28 mouse cellular contexts compared by ENCODE assay signal in genomic region chr5:4582702-4583475, GRCm38 (mm10).
"Had no signal": no experiment of that assay in that cellular context is flagged by ENCODE, and none has a peak within 500 bp of the region (broad histone marks: within the 10 kb centered on the region; RNA-seq: fewer than 3 reads in every experiment).

No protein-coding gene starts in this region.

- DNase-seq: gastrocnemius, postnatal 10 days; gastrocnemius, postnatal 36 days; heart, adult 18-20 months; heart, postnatal 10 days; heart, postnatal 4 days; kidney, adult 18-20 months; kidney, adult 8-10 months; kidney, postnatal 10 days; kidney, postnatal 25 days; kidney, postnatal 4 days; liver; liver, embryonic 13.5 days; lung, adult 18-20 months had no signal

- ATAC-seq: hindbrain, embryonic 16.5 days; inflammation-experienced regulatory T-cells, adult 6 months; intestine, embryonic 15.5 days; intestine, postnatal 0 days had no signal

- H3K36me3 ChIP-seq: heart, embryonic 10.5 days; heart, embryonic 12.5 days; hindbrain, embryonic 10.5 days; hindbrain, embryonic 12.5 days; intestine, embryonic 15.5 days; limb, embryonic 10.5 days; limb, embryonic 12.5 days; liver, embryonic 13.5 days; liver, embryonic 15.5 days had no signal

- H3K4me1 ChIP-seq: heart, embryonic 10.5 days; heart, embryonic 12.5 days; hindbrain, embryonic 10.5 days; hindbrain, embryonic 12.5 days; intestine, embryonic 15.5 days; limb, embryonic 10.5 days; limb, embryonic 12.5 days; liver, embryonic 13.5 days; liver, embryonic 15.5 days had no signal

- H3K27me3 ChIP-seq: heart, embryonic 12.5 days; hindbrain, embryonic 12.5 days; intestine, embryonic 15.5 days; limb, embryonic 12.5 days; liver, embryonic 13.5 days; liver, embryonic 15.5 days had no signal

- H3K4me3 ChIP-seq: heart, embryonic 10.5 days; heart, embryonic 12.5 days; hindbrain, embryonic 10.5 days; hindbrain, embryonic 12.5 days; intestine, embryonic 15.5 days; layer of hippocampus, adult 2 months; left cerebral cortex, adult 2 months; limb, embryonic 10.5 days; limb, embryonic 12.5 days; liver, embryonic 13.5 days; liver, embryonic 15.5 days had no signal

- H3K9me3 ChIP-seq: heart, embryonic 10.5 days; hindbrain, embryonic 10.5 days; intestine, embryonic 15.5 days; limb, embryonic 10.5 days; limb, embryonic 12.5 days; liver, embryonic 13.5 days; liver, embryonic 15.5 days had no signal

- H3K9ac ChIP-seq: heart, embryonic 12.5 days; hindbrain, embryonic 12.5 days; hindbrain, embryonic 14.5 days; intestine, embryonic 15.5 days; limb, embryonic 12.5 days; liver, embryonic 13.5 days; liver, embryonic 15.5 days had no signal

- H3K4me2 ChIP-seq: heart, embryonic 12.5 days; hindbrain, embryonic 12.5 days; hindbrain, embryonic 14.5 days; intestine, embryonic 15.5 days; limb, embryonic 12.5 days; liver, embryonic 11.5 days; liver, embryonic 13.5 days; liver, embryonic 15.5 days had no signal

- H3K27ac ChIP-seq: heart, embryonic 10.5 days; hindbrain, embryonic 10.5 days; hindbrain, embryonic 12.5 days; hindbrain, embryonic 14.5 days; intestine, embryonic 15.5 days; layer of hippocampus, adult 2 months; left cerebral cortex, adult 2 months; limb, embryonic 10.5 days; limb, embryonic 12.5 days; liver, embryonic 13.5 days; liver, embryonic 15.5 days had no signal
